Mouse (Mus musculus): ENCODE measurements around the gene S1pr1.

S1pr1 gene

DNA sequence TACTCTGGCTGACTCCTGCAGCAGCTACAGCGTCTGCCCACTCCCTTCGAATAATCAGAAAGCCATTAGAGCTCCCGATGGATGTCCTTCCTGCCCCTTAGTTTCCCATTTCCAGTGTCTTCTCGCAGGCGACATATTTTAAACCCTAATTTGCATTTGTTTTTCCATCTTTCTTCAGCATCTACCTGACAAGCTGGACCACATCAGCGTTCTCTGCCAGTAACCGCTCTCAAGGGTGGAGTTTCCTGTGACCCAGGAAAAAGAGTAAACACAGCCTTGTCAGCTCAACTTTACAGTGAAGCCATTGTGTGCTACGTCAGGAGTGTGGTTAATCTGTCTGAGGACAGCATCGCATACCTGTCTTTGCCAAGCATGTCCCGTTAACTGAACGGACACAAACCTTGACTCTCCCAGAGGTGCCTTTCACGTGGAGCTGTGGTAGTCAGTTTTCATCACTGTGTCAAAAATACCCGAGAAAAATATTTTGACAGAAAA lies 41.2 kb downstream of the S1pr1 start:
- DNase-seq, result no peak

DNA sequence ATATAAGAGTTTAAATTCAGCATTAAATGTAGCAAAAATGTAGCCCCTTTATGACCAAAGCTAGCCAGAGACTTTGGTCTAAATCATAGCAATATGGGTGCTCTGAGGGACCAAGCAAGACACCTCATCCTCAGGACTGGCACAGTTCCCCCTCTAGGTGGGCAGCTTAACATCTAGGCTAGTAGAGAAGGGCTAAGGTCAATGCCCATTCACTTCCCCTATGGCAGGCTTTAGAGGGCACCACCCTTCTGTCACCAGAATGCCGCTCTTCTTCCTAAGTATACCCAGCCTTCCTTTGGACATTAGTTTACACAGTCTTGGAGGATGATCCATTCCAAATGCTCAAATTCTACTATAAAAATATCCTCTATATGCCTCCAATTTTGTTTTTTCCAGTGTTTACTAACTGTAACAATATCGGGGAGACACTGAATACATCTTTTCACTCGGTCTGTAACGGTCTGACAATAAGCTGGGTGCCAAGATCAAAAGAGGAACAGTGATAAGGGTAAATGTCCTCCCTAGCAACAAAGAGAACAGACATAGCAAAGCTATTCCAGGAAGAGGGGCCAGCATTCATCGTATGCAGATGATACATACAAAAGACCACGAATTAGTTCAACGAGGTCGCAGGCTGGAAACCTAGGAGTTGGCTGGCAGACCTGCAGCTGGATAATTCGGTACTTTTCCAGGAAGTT lies 41.8 kb downstream of the S1pr1 start:
- no peak for DNase-seq

DNA sequence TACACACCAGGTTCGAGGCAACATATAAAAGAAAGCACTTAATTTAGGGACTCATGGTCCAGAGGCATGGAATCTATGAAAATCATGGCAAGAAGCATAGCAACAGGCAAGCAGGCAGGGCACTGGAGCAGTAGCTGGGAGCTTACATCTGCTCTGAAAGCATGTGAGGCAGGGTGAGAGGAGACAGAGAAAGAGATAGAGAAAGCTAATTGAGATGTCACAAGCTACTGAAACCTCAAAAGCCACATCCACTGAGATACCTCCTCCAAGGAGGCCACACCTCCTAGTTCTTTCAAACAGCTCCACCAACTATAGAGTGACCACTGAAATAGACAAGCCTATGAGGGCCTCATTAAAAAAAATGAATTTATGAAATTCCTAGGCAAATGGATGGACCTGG lies 45.6 kb downstream of the S1pr1 start:
- no peak for DNase-seq

DNA sequence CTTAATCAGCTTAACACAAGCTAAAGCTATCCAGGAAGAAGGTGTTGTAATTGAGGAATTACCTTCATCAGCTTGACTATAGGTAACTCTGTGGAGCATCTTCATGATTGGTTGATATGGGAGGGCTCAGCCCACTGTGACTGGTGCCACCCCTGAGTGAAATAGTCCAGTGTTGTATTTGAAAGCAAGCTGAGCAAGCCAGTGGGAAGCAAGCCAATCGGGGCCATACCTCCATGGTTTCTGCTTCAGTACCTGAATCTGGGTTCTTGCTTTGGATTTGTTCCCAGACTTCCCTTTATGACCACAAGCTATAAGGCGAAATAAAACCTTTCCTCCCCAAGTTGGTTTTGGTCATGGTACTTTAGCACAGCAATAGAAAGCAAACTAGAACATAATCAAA lies 47.7 kb downstream of the S1pr1 start:
- DNase-seq, result no peak

DNA sequence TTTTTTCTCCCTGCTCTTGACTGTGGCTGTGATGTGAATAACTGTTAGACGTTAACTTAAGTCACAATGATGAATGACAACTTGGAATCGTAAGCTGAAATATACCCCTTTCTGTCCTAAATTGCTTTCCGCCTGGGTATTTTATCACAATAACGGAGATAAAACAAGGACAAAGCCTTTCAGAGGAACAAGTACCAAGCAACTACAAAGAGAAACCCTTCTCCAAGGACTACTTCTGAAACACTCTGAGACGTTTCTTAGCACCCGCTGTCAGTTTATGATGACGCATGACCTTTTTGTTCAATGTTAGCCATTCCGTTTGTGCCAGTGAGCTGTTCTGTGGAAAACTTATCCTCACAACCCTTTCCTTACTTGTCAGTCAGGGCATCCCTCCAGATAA lies 48.3 kb downstream of the S1pr1 start:
- no peak for DNase-seq

DNA sequence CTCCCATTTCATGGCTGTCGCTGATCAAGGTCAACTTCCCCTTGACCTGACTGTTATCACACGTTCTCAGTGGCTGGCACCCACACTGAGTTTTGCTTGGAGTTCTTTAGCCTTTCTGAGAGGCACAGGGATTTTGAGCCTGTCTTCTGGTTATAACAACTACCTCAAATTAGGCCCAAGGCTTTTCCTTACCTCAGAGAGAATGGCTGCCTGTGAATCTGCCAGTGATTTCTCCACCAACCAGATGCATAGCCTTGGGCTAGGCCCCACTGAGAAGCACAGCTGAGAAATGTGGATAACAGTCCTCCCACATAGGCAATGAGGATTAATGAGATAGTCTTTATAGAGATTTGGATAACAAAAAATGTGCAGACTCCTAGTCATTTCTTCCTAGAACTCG lies 50.4 kb downstream of the S1pr1 start:
- DNase-seq, result no peak

DNA sequence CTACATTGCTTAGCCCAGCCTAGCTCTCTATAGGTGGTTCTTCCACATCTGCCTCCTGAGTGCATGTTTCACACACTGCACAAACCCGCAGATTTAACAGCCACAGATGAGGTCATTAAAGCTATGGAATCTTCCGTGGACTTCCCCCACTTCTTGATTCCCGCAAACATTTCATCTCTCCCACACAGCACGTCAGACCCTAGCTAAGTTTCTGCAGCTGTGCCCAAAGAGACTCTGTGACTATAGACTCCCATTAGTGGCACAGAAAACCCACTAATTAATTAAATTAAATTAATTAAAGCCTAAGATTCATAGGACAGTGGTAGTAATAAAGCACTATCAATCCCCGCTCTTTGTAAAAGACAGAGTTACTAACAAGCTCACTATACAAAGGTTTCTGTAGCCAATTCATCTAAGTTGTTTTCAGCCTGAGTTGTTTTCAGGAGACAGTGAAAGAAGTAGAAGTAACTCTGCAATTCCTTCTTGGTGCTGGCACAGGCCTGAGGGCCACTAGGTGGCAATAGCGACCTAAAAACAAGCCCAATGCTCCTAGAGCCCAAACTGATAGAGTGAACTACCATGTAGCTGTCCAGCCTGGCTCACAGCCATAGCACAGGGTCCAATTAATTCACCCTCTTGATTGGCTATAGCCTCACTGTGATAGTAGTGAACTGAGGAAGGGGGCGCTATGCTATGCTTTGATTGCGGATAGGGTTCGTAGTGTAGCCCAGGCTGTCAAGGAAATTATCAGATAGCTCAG lies 54.0 kb downstream of the S1pr1 start:
- peak; percentile 84 for DNase-seq

Measured in kidney, postnatal 10 days (tissue).